Mouse (Mus musculus): ENCODE results near the gene Sptlc3. TPM values are rescaled to one million over a fixed set of nuclear protein-coding genes. Genes with fewer than 3 reads are reported as not detected.

Gene Sptlc3
- total and polyA plus RNA-seq, 3 experiments = not detected

- H3K36me3 ChIP-seq (ENCODE audit: control insufficient read depth in 1 of 2, insufficient read depth in 2 of 2, low read length in 2 of 2) = no peaks in the 10 kb centered on the region
- no peaks in the 10 kb centered on the region for H3K79me2 ChIP-seq (ENCODE audit: control insufficient read depth, insufficient read depth, low read length, poor library complexity)
- no peaks in the 10 kb centered on the region for H3K4me1 ChIP-seq (ENCODE audit: control insufficient read depth in 1 of 2, insufficient read depth in 2 of 2, low read length in 2 of 2)
- H3K27me3 ChIP-seq (ENCODE audit: control insufficient read depth in 1 of 2, insufficient read depth in 2 of 2, low read length in 2 of 2) = no peaks in the 10 kb centered on the region
- no peak overlapping the region for H3K27ac ChIP-seq (ENCODE audit: control insufficient read depth, low read depth, low read length)
- TF ChIP-seq ZKSCAN1 (IDR thresholded peaks at IDR 0.05; ENCODE audit: low read depth, low read length) = peak; percentile 39; the same call in 1 of the 2 replicates
- TF ChIP-seq TBP (IDR thresholded peaks at IDR 0.05; ENCODE audit: low read depth, low read length) = no peak
- peak in 1 of 3 experiments; percentile 54; a peak in 2 of 6 replicates for TF ChIP-seq CTCF (IDR thresholded peaks at IDR 0.05 in 2 of 3, conservative IDR thresholded peaks at IDR 0.05 in 1 of 3; ENCODE audit: control insufficient read depth in 1 of 3, insufficient read depth in 1 of 3, low read depth in 2 of 3, low read length in 3 of 3, poor library complexity in 1 of 3, severe bottlenecking in 1 of 3)
- no peak for TF ChIP-seq ZC3H11A (IDR thresholded peaks at IDR 0.05; ENCODE audit: low read depth, low read length)
- no peak for TF ChIP-seq MEF2A (IDR thresholded peaks at IDR 0.05; ENCODE audit: extremely low read depth, insufficient replicate concordance, low read depth, low read length, poor library complexity, severe bottlenecking)
- no peak for TF ChIP-seq NRF1 (IDR thresholded peaks at IDR 0.05; ENCODE audit: insufficient read depth, low read depth, low read length, poor library complexity, severe bottlenecking)
- TF ChIP-seq SMC3 (IDR thresholded peaks at IDR 0.05; ENCODE audit: low read depth, low read length) = peak; percentile 60
- TF ChIP-seq POLR2AphosphoS5 (IDR thresholded peaks at IDR 0.05; ENCODE audit: borderline replicate concordance, low read depth, low read length) = no peak
- TF ChIP-seq MAZ (IDR thresholded peaks at IDR 0.05; ENCODE audit: low read depth, low read length) = no peak
- TF ChIP-seq RAD21 (IDR thresholded peaks at IDR 0.05; ENCODE audit: low read depth, low read length) = peak; percentile 44
- TF ChIP-seq ZNF384 (IDR thresholded peaks at IDR 0.05; ENCODE audit: low read depth, low read length) = peak; percentile 99
- peak; percentile 19 for DNase-seq (ENCODE audit: low read depth, low spot score)
- H3K9me3 ChIP-seq (replicated peaks; ENCODE audit: insufficient read depth, low read length) = no peaks in the 10 kb centered on the region
- H3K9ac ChIP-seq (ENCODE audit: control insufficient read depth, low read depth, low read length, poor library complexity, severe bottlenecking) = no peak overlapping the region
- H3K4me3 ChIP-seq (ENCODE audit: control insufficient read depth in 1 of 2, insufficient read depth in 1 of 2, low read depth in 2 of 2, low read length in 2 of 2) = no peak overlapping the region
Observed at GRCm38 (mm10) chr2:139579280-139579679, 85.6 kb downstream of the Sptlc3 start.

- DNase-seq (ENCODE audit: low read depth, low spot score) = no peak
- TF ChIP-seq POLR2AphosphoS5 (IDR thresholded peaks at IDR 0.05; ENCODE audit: borderline replicate concordance, low read depth, low read length) = no peak
- no peak for TF ChIP-seq MAFK (IDR thresholded peaks at IDR 0.05; ENCODE audit: borderline replicate concordance, low read depth, low read length)
- no peak for TF ChIP-seq MYB (IDR thresholded peaks at IDR 0.05; ENCODE audit: low read depth, low read length)
- TF ChIP-seq SMC3 (IDR thresholded peaks at IDR 0.05; ENCODE audit: low read depth, low read length) = no peak
- TF ChIP-seq SIN3A (IDR thresholded peaks at IDR 0.05; ENCODE audit: low read length) = no peak
- no peak for TF ChIP-seq KAT2A (conservative IDR thresholded peaks at IDR 0.05; ENCODE audit: low read depth, low read length)
- no peak for TF ChIP-seq JUND (IDR thresholded peaks at IDR 0.05; ENCODE audit: low read depth, low read length)
- no peak for TF ChIP-seq MAX (IDR thresholded peaks at IDR 0.05; ENCODE audit: low read length)
- no peak for TF ChIP-seq RAD21 (IDR thresholded peaks at IDR 0.05; ENCODE audit: low read depth, low read length)
- no peak for TF ChIP-seq MYC (IDR thresholded peaks at IDR 0.05; ENCODE audit: low read depth, low read length)
- TF ChIP-seq UBTF (IDR thresholded peaks at IDR 0.05; ENCODE audit: borderline replicate concordance, insufficient read depth, low read depth, low read length) = no peak
- TF ChIP-seq GABPA (IDR thresholded peaks at IDR 0.05; ENCODE audit: low read depth, low read length) = no peak
- TF ChIP-seq EP300 (IDR thresholded peaks at IDR 0.05; ENCODE audit: low read depth in 1 of 2, low read length in 2 of 2) = no peak
- TF ChIP-seq TBP (IDR thresholded peaks at IDR 0.05; ENCODE audit: low read depth, low read length) = no peak
Observed at GRCm38 (mm10) chr2:139582766-139583165, 89.1 kb downstream of the Sptlc3 start.

More at GRCm38 (mm10) chr2:139582766-139583165, 89.1 kb downstream of the Sptlc3 start:
- Histone ChIP-seq H3K27me3 (ENCODE audit: control insufficient read depth in 1 of 2, insufficient read depth in 2 of 2, low read length in 2 of 2) (no peaks in the 10 kb centered on the region), H3K4me1 (ENCODE audit: control insufficient read depth in 1 of 2, insufficient read depth in 2 of 2, low read length in 2 of 2) (no peaks in the 10 kb centered on the region), H3K9ac (ENCODE audit: control insufficient read depth, low read depth, low read length, poor library complexity, severe bottlenecking) (no peak overlapping the region), H3K79me2 (ENCODE audit: control insufficient read depth, insufficient read depth, low read length, poor library complexity) (no peaks in the 10 kb centered on the region), H3K27ac (ENCODE audit: control insufficient read depth, low read depth, low read length) (no peak overlapping the region), H3K9me3 (replicated peaks; ENCODE audit: insufficient read depth, low read length) (no peaks in the 10 kb centered on the region), H3K36me3 (ENCODE audit: control insufficient read depth in 1 of 2, insufficient read depth in 2 of 2, low read length in 2 of 2) (no peaks in the 10 kb centered on the region), H3K4me3 (ENCODE audit: control insufficient read depth in 1 of 2, insufficient read depth in 1 of 2, low read depth in 2 of 2, low read length in 2 of 2) (no peak overlapping the region)

Data from MEL (cell line).